ENCODE assay signal across 20 mouse cellular contexts in the genomic region with DNA sequence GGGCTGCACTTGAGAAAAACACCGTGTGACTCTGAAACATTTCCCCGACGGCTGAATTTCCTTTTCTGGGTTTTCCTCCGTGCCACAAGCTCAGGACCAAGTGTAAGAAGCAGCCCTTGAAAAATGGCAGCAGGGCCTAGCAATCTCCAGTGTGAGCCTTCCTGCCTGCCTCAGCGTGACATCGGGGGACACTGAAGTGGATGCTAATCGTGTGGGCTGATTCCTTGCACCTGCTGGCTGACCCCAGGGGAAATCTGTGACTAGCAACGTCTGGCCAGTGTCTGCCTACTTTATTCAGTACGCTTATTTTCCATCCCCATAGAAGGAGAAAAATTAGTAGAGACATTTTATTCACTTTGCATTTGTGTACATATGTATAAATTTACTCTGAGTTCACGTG.
A peak's percentile ranks its signal among the peaks of the same experiment; 100 is the strongest.
DNase-seq lines count a peak whose midpoint lies in the region; ATAC-seq and TF ChIP-seq lines count a peak whose summit lies in the region.
"Had no signal": no experiment of that assay in that cellular context is flagged by ENCODE, and none has a peak within 500 bp of the region (broad histone marks: within the 10 kb centered on the region; RNA-seq: fewer than 3 reads in every experiment).

No protein-coding gene starts in this region.

- ATAC-seq in forebrain, embryonic 12.5 days (ENCODE audit: low FRiP score): peak; percentile 39; the same call in 1 of the 2 replicates
- ATAC-seq in heart, postnatal 0 days (ENCODE audit: insufficient read depth, low read depth): no peak
- no peak for ATAC-seq in midbrain, embryonic 15.5 days (replicated peaks)

- no peaks in the 10 kb centered on the region; the same call in 1 of the 2 replicates for H3K36me3 ChIP-seq in forebrain, embryonic 12.5 days (replicated peaks)
- peaks cover 29% of the 10 kb centered on the region for H3K36me3 ChIP-seq in forebrain, embryonic 10.5 days (replicated peaks)
- no peaks in the 10 kb centered on the region for H3K36me3 ChIP-seq in heart, postnatal 0 days (replicated peaks; ENCODE audit: control insufficient read depth, insufficient read depth, low read length)
- H3K36me3 ChIP-seq in midbrain, embryonic 15.5 days (replicated peaks): no peaks in the 10 kb centered on the region
- H3K36me3 ChIP-seq: hindbrain, embryonic 15.5 days; limb, embryonic 15.5 days; stomach, embryonic 15.5 days had no signal

- H3K4me3 ChIP-seq in forebrain, embryonic 12.5 days (replicated peaks): no peak overlapping the region
- no peak overlapping the region for H3K4me3 ChIP-seq in forebrain, embryonic 10.5 days
- no peak overlapping the region for H3K4me3 ChIP-seq in heart, postnatal 0 days (ENCODE audit: low read depth, low read length)
- no peak overlapping the region for H3K4me3 ChIP-seq in midbrain, embryonic 15.5 days
- H3K4me3 ChIP-seq in left cerebral cortex, adult 2 months: no peak overlapping the region
- H3K4me3 ChIP-seq: hindbrain, embryonic 15.5 days; limb, embryonic 15.5 days; myocyte; stomach, embryonic 15.5 days had no signal

- 73% methylated on average over 10 of the region's 10 CpGs for WGBS in forebrain, embryonic 12.5 days
- WGBS in forebrain, embryonic 10.5 days: 75% methylated on average over 10 of the region's 10 CpGs
- 40% methylated on average over 10 of the region's 10 CpGs for WGBS in heart, postnatal 0 days
- 47% methylated on average over 10 of the region's 10 CpGs for WGBS in midbrain, embryonic 15.5 days

- TF ChIP-seq POLR2A in brain, embryonic 14.5 days (IDR thresholded peaks at IDR 0.05; ENCODE audit: borderline replicate concordance, extremely low read depth, insufficient read depth, insufficient read length, poor library complexity, severe bottlenecking): no peak

- intact Hi-C loops in left cerebral cortex, adult 2 months (cut with DNase I): no loop called here
- intact Hi-C loops in left cerebral cortex, postnatal 25 days (cut with DNase I): no loop called here

- H3K27me3 ChIP-seq in forebrain, embryonic 12.5 days: no peaks in the 10 kb centered on the region
- no peaks in the 10 kb centered on the region for H3K27me3 ChIP-seq in forebrain, embryonic 10.5 days (ENCODE audit: poor library complexity, severe bottlenecking)
- no peaks in the 10 kb centered on the region for H3K27me3 ChIP-seq in heart, postnatal 0 days (ENCODE audit: control insufficient read depth, insufficient read depth, low read length)
- no peaks in the 10 kb centered on the region for H3K27me3 ChIP-seq in midbrain, embryonic 15.5 days (replicated peaks)
- H3K27me3 ChIP-seq: hindbrain, embryonic 15.5 days; limb, embryonic 15.5 days; stomach, embryonic 15.5 days had no signal

- no peaks in the 10 kb centered on the region for H3K9me3 ChIP-seq in forebrain, embryonic 12.5 days
- no peaks in the 10 kb centered on the region; the same call in 1 of the 2 replicates for H3K9me3 ChIP-seq in forebrain, embryonic 10.5 days
- H3K9me3 ChIP-seq in heart, postnatal 0 days (replicated peaks; ENCODE audit: control insufficient read depth, low read length): no peaks in the 10 kb centered on the region
- no peaks in the 10 kb centered on the region for H3K9me3 ChIP-seq in midbrain, embryonic 15.5 days
- H3K9me3 ChIP-seq: hindbrain, embryonic 15.5 days; limb, embryonic 15.5 days; stomach, embryonic 15.5 days had no signal

- no peak for TF ChIP-seq CTCF in heart, postnatal 0 days (IDR thresholded peaks at IDR 0.05; ENCODE audit: low read depth)
- TF ChIP-seq CTCF in brain, embryonic 14.5 days (IDR thresholded peaks at IDR 0.05; ENCODE audit: borderline replicate concordance, extremely low read depth, insufficient read depth, insufficient read length): no peak
- TF ChIP-seq CTCF in left cerebral cortex, adult 2 months (IDR thresholded peaks at IDR 0.05): no peak

- H3K4me1 ChIP-seq in forebrain, embryonic 12.5 days: peaks cover 22% of the 10 kb centered on the region
- peaks cover 49% of the 10 kb centered on the region for H3K4me1 ChIP-seq in forebrain, embryonic 10.5 days
- H3K4me1 ChIP-seq in heart, postnatal 0 days (ENCODE audit: control insufficient read depth, insufficient read depth): peaks cover 28% of the 10 kb centered on the region
- H3K4me1 ChIP-seq in midbrain, embryonic 15.5 days: peaks cover 13% of the 10 kb centered on the region
- H3K4me1 ChIP-seq: stomach, embryonic 15.5 days had no signal

- H3K4me2 ChIP-seq in forebrain, embryonic 12.5 days: no peak overlapping the region
- H3K4me2 ChIP-seq in heart, postnatal 0 days (ENCODE audit: low read depth, low read length): no peak overlapping the region
- H3K4me2 ChIP-seq in midbrain, embryonic 15.5 days: no peak overlapping the region
- H3K4me2 ChIP-seq: hindbrain, embryonic 15.5 days; limb, embryonic 15.5 days; stomach, embryonic 15.5 days had no signal

- 0 out of 2 replicates have a peak overlapping the region, but pooled peaks have one; percentile 25 for H3K27ac ChIP-seq in forebrain, embryonic 12.5 days
- H3K27ac ChIP-seq in forebrain, embryonic 10.5 days: no peak overlapping the region
- peak overlapping the region; percentile 72 for H3K27ac ChIP-seq in heart, postnatal 0 days (ENCODE audit: low read depth)
- peak overlapping the region; percentile 35; the same call in 1 of the 2 replicates for H3K27ac ChIP-seq in midbrain, embryonic 15.5 days
- no peak overlapping the region for H3K27ac ChIP-seq in left cerebral cortex, adult 2 months
- H3K27ac ChIP-seq: hindbrain, embryonic 15.5 days; limb, embryonic 15.5 days; stomach, embryonic 15.5 days had no signal

- H3K9ac ChIP-seq in forebrain, embryonic 12.5 days: no peak overlapping the region
- H3K9ac ChIP-seq in heart, postnatal 0 days (replicated peaks; ENCODE audit: low read depth, low read length): no peak overlapping the region
- H3K9ac ChIP-seq in midbrain, embryonic 15.5 days: no peak overlapping the region
- H3K9ac ChIP-seq: hindbrain, embryonic 15.5 days; limb, embryonic 15.5 days; stomach, embryonic 15.5 days had no signal

- DNase-seq in forebrain, embryonic 10.5 days (ENCODE audit: extremely low spot score, low spot score): no peak
- DNase-seq in heart, postnatal 0 days (ENCODE audit: low spot score): no peak
- DNase-seq in heart, adult 11 months: no peak
- DNase-seq in brain, embryonic 14.5 days (ENCODE audit: low read depth): peak; percentile 35
- no peak for DNase-seq in left cerebral cortex, adult 2 months (ENCODE audit: extremely low spot score in 1 of 2, low spot score in 2 of 2)
- no peak for DNase-seq in left cerebral cortex, postnatal 25 days (ENCODE audit: low spot score in 2 of 2)
- DNase-seq: adrenal gland, postnatal 10 days; cerebellum, adult 11-12 months; cerebellum, postnatal 36 days; gastrocnemius, postnatal 14 days; kidney, adult 18-20 months; kidney, postnatal 10 days; lung, postnatal 10 days; thymus, adult 2 months had no signal

- TF ChIP-seq EP300 in heart, postnatal 0 days (IDR thresholded peaks at IDR 0.05; ENCODE audit: low read depth): no peak

Comparison
In these comparisons a context has a peak if more than half of its experiments do, and no peak if none do; other contexts are left out.
1. H3K27ac ChIP-seq: peak in forebrain, embryonic 12.5 days (single experiment), heart, postnatal 0 days (single experiment) and midbrain, embryonic 15.5 days (single experiment); none in forebrain, embryonic 10.5 days (single experiment) and left cerebral cortex, adult 2 months (single experiment).